Mouse (Mus musculus): ENCODE measurements around the gene Esrrb.

- 0 out of 2 replicates have a peak, but pooled peaks have one; percentile 12 for TF ChIP-seq ZC3H11A (IDR thresholded peaks at IDR 0.05; ENCODE audit: borderline replicate concordance, low read depth, low read length)
- no peak for TF ChIP-seq CHD2 (IDR thresholded peaks at IDR 0.05; ENCODE audit: low read depth, low read length)
These were observed 72.5 kb downstream of the Esrrb start for GRCm38 (mm10) chr12:86433371-86433821.

Data from ES-E14 (cell line).